Mouse (Mus musculus): ENCODE measurements around the gene Kif21b. TPM values are rescaled to one million over a fixed set of nuclear protein-coding genes. Genes with fewer than 3 reads are reported as not detected.

The Kif21b gene
- total and polyA plus RNA-seq, 3 experiments, result 4.0 to 34.0 TPM; not detected in 1

GRCm38 (mm10) chr1:136117069-136117468 is 14.1 kb upstream of the Kif21b start:
- no peak for TF ChIP-seq MAX (IDR thresholded peaks at IDR 0.05; ENCODE audit: low read length)
- no peak for TF ChIP-seq MAFK (IDR thresholded peaks at IDR 0.05; ENCODE audit: borderline replicate concordance, low read depth, low read length)
- TF ChIP-seq BHLHE40 (IDR thresholded peaks at IDR 0.05; ENCODE audit: borderline replicate concordance, low read depth, low read length), result no peak
- TF ChIP-seq USF1 (IDR thresholded peaks at IDR 0.05; ENCODE audit: low read depth, low read length), result peak; percentile 52; the same call in 1 of the 2 replicates
- no peaks in the 10 kb centered on the region for H3K9me3 ChIP-seq (replicated peaks; ENCODE audit: insufficient read depth, low read length)
- H3K27me3 ChIP-seq (ENCODE audit: control insufficient read depth in 1 of 2, insufficient read depth in 2 of 2, low read length in 2 of 2), result no peaks in the 10 kb centered on the region
- H3K79me2 ChIP-seq (ENCODE audit: control insufficient read depth, insufficient read depth, low read length, poor library complexity), result no peaks in the 10 kb centered on the region
- peaks cover 0 to 10% of the 10 kb centered on the region in 2 experiments; a peak in 2 of 4 replicates for H3K4me1 ChIP-seq (ENCODE audit: control insufficient read depth in 1 of 2, insufficient read depth in 2 of 2, low read length in 2 of 2)
- no peaks in the 10 kb centered on the region; a peak in 1 of 4 replicates for H3K36me3 ChIP-seq (ENCODE audit: control insufficient read depth in 1 of 2, insufficient read depth in 2 of 2, low read length in 2 of 2)
- H3K9ac ChIP-seq (ENCODE audit: control insufficient read depth, low read depth, low read length, poor library complexity, severe bottlenecking), result no peak overlapping the region
- H3K27ac ChIP-seq (ENCODE audit: control insufficient read depth, low read depth, low read length), result no peak overlapping the region
- no peak overlapping the region for H3K4me3 ChIP-seq (ENCODE audit: control insufficient read depth in 1 of 2, insufficient read depth in 1 of 2, low read depth in 2 of 2, low read length in 2 of 2)
- no peak for DNase-seq (ENCODE audit: low read depth, low spot score)

DNA sequence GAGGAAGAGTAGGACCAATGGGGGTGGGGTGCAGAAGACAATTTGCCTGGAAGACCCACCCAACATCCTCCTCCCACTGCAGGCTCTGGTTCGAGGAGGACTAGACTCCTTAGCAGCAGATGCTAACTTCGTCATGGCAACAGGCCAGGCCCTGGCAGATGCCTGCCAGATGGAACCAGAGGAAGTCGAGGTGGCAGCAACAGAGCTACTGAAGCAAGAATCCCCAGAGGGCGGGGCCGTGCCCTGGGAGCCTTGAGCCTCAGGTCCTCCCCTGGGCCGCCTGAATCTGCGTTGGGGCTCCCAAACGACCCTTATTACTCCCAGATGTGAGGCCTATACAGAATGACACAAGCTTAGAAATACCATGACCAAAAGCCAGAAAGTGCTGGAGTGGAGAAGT is 12.3 kb upstream of the Kif21b start:
- H3K4me3 ChIP-seq (ENCODE audit: control insufficient read depth in 1 of 2, insufficient read depth in 1 of 2, low read depth in 2 of 2, low read length in 2 of 2), result no peak overlapping the region
- no peaks in the 10 kb centered on the region for H3K9me3 ChIP-seq (replicated peaks; ENCODE audit: insufficient read depth, low read length)
- H3K4me1 ChIP-seq (ENCODE audit: control insufficient read depth in 1 of 2, insufficient read depth in 2 of 2, low read length in 2 of 2), result peaks cover 0 to 10% of the 10 kb centered on the region in 2 experiments; a peak in 2 of 4 replicates
- no peaks in the 10 kb centered on the region for H3K79me2 ChIP-seq (ENCODE audit: control insufficient read depth, insufficient read depth, low read length, poor library complexity)
- DNase-seq (ENCODE audit: low read depth, low spot score), result peak; percentile 14
- no peak overlapping the region for H3K27ac ChIP-seq (ENCODE audit: control insufficient read depth, low read depth, low read length)
- no peaks in the 10 kb centered on the region for H3K27me3 ChIP-seq (ENCODE audit: control insufficient read depth in 1 of 2, insufficient read depth in 2 of 2, low read length in 2 of 2)
- no peak for TF ChIP-seq ETS1 (IDR thresholded peaks at IDR 0.05; ENCODE audit: low read depth, low read length)
- no peak for TF ChIP-seq RAD21 (IDR thresholded peaks at IDR 0.05; ENCODE audit: low read depth, low read length)
- TF ChIP-seq MAZ (IDR thresholded peaks at IDR 0.05; ENCODE audit: low read depth, low read length), result no peak
- no peak for TF ChIP-seq ZMIZ1 (IDR thresholded peaks at IDR 0.05; ENCODE audit: low read depth, low read length)
- no peak for TF ChIP-seq TAL1 (IDR thresholded peaks at IDR 0.05; ENCODE audit: low read length)
- TF ChIP-seq TBP (IDR thresholded peaks at IDR 0.05; ENCODE audit: low read depth, low read length), result no peak
- TF ChIP-seq ZNF384 (IDR thresholded peaks at IDR 0.05; ENCODE audit: low read depth, low read length), result no peak
- no peak for TF ChIP-seq POLR2A (IDR thresholded peaks at IDR 0.05; ENCODE audit: control insufficient read depth in 1 of 2, insufficient read depth in 1 of 2, low read depth in 1 of 2, low read length in 2 of 2, poor library complexity in 1 of 2)
- no peak for TF ChIP-seq MXI1 (IDR thresholded peaks at IDR 0.05; ENCODE audit: low read depth, low read length)
- TF ChIP-seq MAFK (IDR thresholded peaks at IDR 0.05; ENCODE audit: borderline replicate concordance, low read depth, low read length), result no peak
- no peak for TF ChIP-seq EP300 (IDR thresholded peaks at IDR 0.05; ENCODE audit: low read depth in 1 of 2, low read length in 2 of 2)
- TF ChIP-seq MAX (IDR thresholded peaks at IDR 0.05; ENCODE audit: low read length), result no peak
- no peak for TF ChIP-seq SMC3 (IDR thresholded peaks at IDR 0.05; ENCODE audit: low read depth, low read length)
- TF ChIP-seq MYB (IDR thresholded peaks at IDR 0.05; ENCODE audit: low read depth, low read length), result no peak
- TF ChIP-seq POLR2AphosphoS2 (IDR thresholded peaks at IDR 0.05; ENCODE audit: low read length), result no peak
- no peak for TF ChIP-seq E2F4 (IDR thresholded peaks at IDR 0.05; ENCODE audit: borderline replicate concordance, low read depth, low read length)
- no peaks in the 10 kb centered on the region; a peak in 1 of 4 replicates for H3K36me3 ChIP-seq (ENCODE audit: control insufficient read depth in 1 of 2, insufficient read depth in 2 of 2, low read length in 2 of 2)
- no peak overlapping the region for H3K9ac ChIP-seq (ENCODE audit: control insufficient read depth, low read depth, low read length, poor library complexity, severe bottlenecking)
